Mouse (Mus musculus): Measurements from ENCODE around the gene Exoc3l2.

- TF ChIP-seq CTCF (IDR thresholded peaks at IDR 0.05; ENCODE audit: extremely low read depth, insufficient read depth, insufficient read length, insufficient replicate concordance): no peak
- no peak for TF ChIP-seq POLR2A (IDR thresholded peaks at IDR 0.05; ENCODE audit: low read depth, low read length)
These were observed 5.6 kb upstream of the Exoc3l2 start for GRCm38 (mm10) chr7:19457414-19458071.
